27 mouse cellular contexts compared by ENCODE assay signal in genomic region chr16:29977011-29977410, GRCm38 (mm10).
DNase-seq lines count a peak whose midpoint lies in the region; ATAC-seq lines count a peak whose summit lies in the region.
"Had no signal": no experiment of that assay in that cellular context is flagged by ENCODE, and none has a peak within 500 bp of the region (broad histone marks: within the 10 kb centered on the region; RNA-seq: fewer than 3 reads in every experiment).

No protein-coding gene starts in this region.

- H3K9me3 ChIP-seq in embryonic facial prominence, embryonic 15.5 days (replicated peaks), result no peaks in the 10 kb centered on the region
- H3K9me3 ChIP-seq: embryonic facial prominence, embryonic 13.5 days; heart, embryonic 10.5 days; hindbrain, embryonic 10.5 days; intestine, embryonic 15.5 days; limb, embryonic 10.5 days; liver, embryonic 15.5 days; neural tube, embryonic 12.5 days had no signal

- H3K4me3 ChIP-seq in embryonic facial prominence, embryonic 15.5 days (replicated peaks), result no peak overlapping the region
- H3K4me3 ChIP-seq: embryonic facial prominence, embryonic 13.5 days; heart, embryonic 10.5 days; hindbrain, embryonic 10.5 days; intestine, embryonic 15.5 days; layer of hippocampus, adult 2 months; limb, embryonic 10.5 days; liver, embryonic 15.5 days; neural tube, embryonic 12.5 days had no signal

- DNase-seq in heart, adult 8-10 months (ENCODE audit: low spot score), result peak; percentile 13
- DNase-seq in heart, adult 9 months (ENCODE audit: low spot score in 2 of 2), result no peak
- peak; percentile 69 for DNase-seq in 3T3-L1 (ENCODE audit: low read depth, low spot score)
- peak; percentile 70 for DNase-seq in skeletal muscle tissue, adult 2 months (ENCODE audit: low read depth, low spot score)
- DNase-seq in frontal cortex, adult 2 months (ENCODE audit: extremely low spot score in 1 of 2, low spot score in 1 of 2), result no peak
- no peak for DNase-seq in adrenal gland, adult 18-20 months (ENCODE audit: low spot score in 2 of 2)
- DNase-seq: cerebellum, adult 11 months; cerebellum, postnatal 25 days; kidney, adult 8-10 months; kidney, postnatal 10 days; liver; midbrain, embryonic 14.5 days; retina, postnatal 1 day; right cerebral cortex, postnatal 25 days had no signal

- H3K36me3 ChIP-seq in embryonic facial prominence, embryonic 15.5 days, result no peaks in the 10 kb centered on the region
- H3K36me3 ChIP-seq: embryonic facial prominence, embryonic 13.5 days; heart, embryonic 10.5 days; hindbrain, embryonic 10.5 days; intestine, embryonic 15.5 days; limb, embryonic 10.5 days; liver, embryonic 15.5 days; neural tube, embryonic 12.5 days had no signal

- no peak for ATAC-seq in embryonic facial prominence, embryonic 15.5 days (ENCODE audit: insufficient number of reproducible peaks, low FRiP score, low TSS enrichment, low read depth)
- no peak for ATAC-seq in activated CD4-positive, CD25-positive, alpha-beta regulatory T cell, adult 4 months
- ATAC-seq: forebrain, embryonic 16.5 days; hindbrain, embryonic 16.5 days; intestine, embryonic 15.5 days had no signal

- 57% methylated on average over 3 of the region's 3 CpGs for WGBS in embryonic facial prominence, embryonic 15.5 days

- H3K4me2 ChIP-seq in embryonic facial prominence, embryonic 15.5 days (replicated peaks), result no peak overlapping the region
- H3K4me2 ChIP-seq: embryonic facial prominence, embryonic 13.5 days; intestine, embryonic 15.5 days; liver, embryonic 15.5 days; neural tube, embryonic 12.5 days had no signal

- H3K27ac ChIP-seq in embryonic facial prominence, embryonic 15.5 days (replicated peaks), result peak overlapping the region; percentile 56; the same call in 1 of the 2 replicates
- H3K27ac ChIP-seq: embryonic facial prominence, embryonic 13.5 days; heart, embryonic 10.5 days; hindbrain, embryonic 10.5 days; layer of hippocampus, adult 2 months; liver, embryonic 15.5 days; macrophage; neural tube, embryonic 12.5 days had no signal

- H3K9ac ChIP-seq in embryonic facial prominence, embryonic 15.5 days, result no peak overlapping the region
- H3K9ac ChIP-seq: embryonic facial prominence, embryonic 13.5 days; intestine, embryonic 15.5 days; liver, embryonic 15.5 days; neural tube, embryonic 12.5 days had no signal

- no peaks in the 10 kb centered on the region for H3K27me3 ChIP-seq in embryonic facial prominence, embryonic 15.5 days
- H3K27me3 ChIP-seq: embryonic facial prominence, embryonic 13.5 days; intestine, embryonic 15.5 days; liver, embryonic 15.5 days; neural tube, embryonic 12.5 days had no signal

- peaks cover 55% of the 10 kb centered on the region for H3K4me1 ChIP-seq in embryonic facial prominence, embryonic 15.5 days

Comparison
In these comparisons a context has a peak if more than half of its experiments do, and no peak if none do; other contexts are left out.
1. DNase-seq: peak in heart, adult 8-10 months (single experiment), 3T3-L1 (single experiment) and skeletal muscle tissue, adult 2 months (single experiment); none in heart, adult 9 months (0 of 2), frontal cortex, adult 2 months (0 of 2) and adrenal gland, adult 18-20 months (0 of 2).